Mouse (Mus musculus) hindbrain, postnatal 0 days (tissue): ENCODE results near the gene Raly. TPM values are rescaled to one million over a fixed set of nuclear protein-coding genes. Genes with fewer than 3 reads are reported as not detected.

Experiments
- ATAC-seq: fragments of 200-750 bp; cut with Nextera tagmentation; 2 replicates; pipeline ENCODE4 v1.8.0; 2017; ENCODE audit warnings: mild to moderate bottlenecking, moderate TSS enrichment, moderate library complexity
- DNase-seq: peaks from one replicate; pipeline ENCODE4 v3.0.0-alpha.2; 2015; ENCODE audit warnings: low spot score
- H3K27ac ChIP-seq: fragments of 300-500 bp; sonication (generic); 2 replicates; pipeline ENCODE4 v1.5.1; 2014; ENCODE audit warnings: mild to moderate bottlenecking
- H3K27me3 ChIP-seq: fragments of 300-500 bp; sonication (generic); 2 replicates; pipeline ENCODE4 v1.6.1; 2014; ENCODE audit warnings: low read length, mixed read lengths; ENCODE audit not compliant: insufficient read depth
- H3K36me3 ChIP-seq: fragments of 300-500 bp; sonication (generic); 2 replicates; pipeline ENCODE4 v1.6.1; 2014; ENCODE audit warnings: low read length, mixed read lengths; ENCODE audit not compliant: insufficient read depth
- H3K4me1 ChIP-seq: fragments of 300-500 bp; sonication (generic); 2 replicates; pipeline ENCODE4 v1.6.1; 2014; ENCODE audit warnings: antibody characterized with exemption, low read length, mixed read lengths; ENCODE audit not compliant: insufficient read depth
- H3K4me2 ChIP-seq: fragments of 300-500 bp; sonication (generic); 2 replicates; pipeline ENCODE4 v1.6.1; 2014; ENCODE audit warnings: low read depth, mild to moderate bottlenecking, low read length, moderate library complexity, mixed read lengths
- H3K4me3 ChIP-seq: fragments of 300-500 bp; sonication (generic); 2 replicates; pipeline ENCODE4 v1.5.1; 2014; ENCODE audit warnings: low read length
- H3K9ac ChIP-seq: fragments of 300-500 bp; sonication (generic); replicated peaks from 2 replicates; pipeline ENCODE4 v1.6.1; 2014; ENCODE audit warnings: mild to moderate bottlenecking, low read length, moderate library complexity, mixed read lengths
- H3K9me3 ChIP-seq: fragments of 300-500 bp; sonication (generic); 2 replicates; pipeline ENCODE4 v1.6.1; 2016; ENCODE audit warnings: low read length, mixed read lengths
- CTCF ChIP-seq: IDR thresholded peaks from 2 replicates; pipeline ENCODE4 v1.5.1; 2016; ENCODE audit warnings: antibody characterized with exemption, control low read depth, low read depth
- WGBS: fragments of 180-500 bp; shearing (Covaris S2); extraction: QIAGEN DNeasy Blood & Tissue Kit; methylation state at CpG from one replicate; pipeline ENCODE4 v1.1.7; 2014; 5-methylcytosine and 5-hydroxymethylcytosine counted together
- polyA plus RNA-seq: library from polyadenylated mRNA; unstranded; fragments of >200 nt; fragmentation: Nextera tagmentation; extraction: Ambion mirVana; gene quantifications from 2 replicates; pipeline ENCODE4 v1.2.1, GENCODE M21; 2015
- total RNA-seq: library from RNA; depleted of rRNA; stranded (reverse); fragments of >200 nt; gene quantifications from 2 replicates; pipeline ENCODE4 v1.2.3, GENCODE M21; 2014

Gene Raly
- total and polyA plus RNA-seq, 2 experiments from 2014 or later: 25.5 to 180 TPM

- Histone ChIP-seq H3K4me1 (peaks cover 14% of the 10 kb centered on the region; the same call in 1 of the 2 replicates), H3K4me2 (peak overlapping the region; percentile 86), H3K36me3 (no peaks in the 10 kb centered on the region), H3K9me3 (no peaks in the 10 kb centered on the region), H3K4me3 (peak overlapping the region; percentile 92), H3K27ac (peak overlapping the region; percentile 91), H3K27me3 (no peaks in the 10 kb centered on the region), H3K9ac (peak overlapping the region; percentile 56)
- under 1% methylated on average over 46 of the region's 67 CpGs for WGBS
- DNase-seq: peak; percentile 71
- no peak for TF ChIP-seq CTCF
- peak; percentile 13 for ATAC-seq
Observed at GRCm38 (mm10) chr2:154791661-154792642, 1.1 kb downstream of the Raly start.

- TF ChIP-seq CTCF: no peak
- no peak overlapping the region for H3K27ac ChIP-seq
- no peaks in the 10 kb centered on the region for H3K27me3 ChIP-seq
- no peak overlapping the region for H3K9ac ChIP-seq
- H3K4me2 ChIP-seq: no peak overlapping the region
- no peaks in the 10 kb centered on the region for H3K9me3 ChIP-seq
- H3K4me3 ChIP-seq: no peak overlapping the region
- 0 out of 2 replicates have a peak, but pooled peaks cover 5% of the 10 kb centered on the region for H3K4me1 ChIP-seq
- DNase-seq (no peak), ATAC-seq (no peak)
- H3K36me3 ChIP-seq: no peaks in the 10 kb centered on the region
- 87% methylated on average over 1 of the region's 1 CpGs for WGBS
Observed at GRCm38 (mm10) chr2:154803372-154803771, 12.5 kb downstream of the Raly start.

DNA sequence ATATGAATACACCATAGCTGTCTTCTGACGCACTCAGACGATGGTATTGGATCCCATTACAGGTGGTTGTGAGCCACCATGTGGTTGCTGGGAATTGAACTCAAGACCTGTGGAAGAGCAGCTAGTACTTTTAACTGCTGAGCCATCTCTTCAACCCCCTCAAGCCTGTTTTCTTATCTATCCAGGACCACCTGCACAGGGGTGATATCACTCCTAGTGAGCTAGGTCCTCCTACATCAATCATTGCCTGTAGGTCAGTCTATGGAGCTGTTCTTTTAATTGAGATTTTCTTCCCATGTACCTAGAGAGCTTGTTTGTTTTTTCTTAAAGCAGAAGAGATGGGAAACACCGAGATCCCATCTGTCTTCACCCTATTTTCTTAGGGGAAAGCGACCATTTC, 12.9 kb downstream of the Raly start:
- Histone ChIP-seq H3K27ac (no peak overlapping the region), H3K9me3 (no peaks in the 10 kb centered on the region), H3K9ac (no peak overlapping the region), H3K27me3 (no peaks in the 10 kb centered on the region), H3K4me3 (no peak overlapping the region), H3K4me2 (no peak overlapping the region), H3K4me1 (0 out of 2 replicates have a peak, but pooled peaks cover 5% of the 10 kb centered on the region), H3K36me3 (no peaks in the 10 kb centered on the region)
- TF ChIP-seq CTCF: no peak
- ATAC-seq: no peak
- no peak for DNase-seq
- 67% methylated on average over 4 of the region's 4 CpGs for WGBS

DNA sequence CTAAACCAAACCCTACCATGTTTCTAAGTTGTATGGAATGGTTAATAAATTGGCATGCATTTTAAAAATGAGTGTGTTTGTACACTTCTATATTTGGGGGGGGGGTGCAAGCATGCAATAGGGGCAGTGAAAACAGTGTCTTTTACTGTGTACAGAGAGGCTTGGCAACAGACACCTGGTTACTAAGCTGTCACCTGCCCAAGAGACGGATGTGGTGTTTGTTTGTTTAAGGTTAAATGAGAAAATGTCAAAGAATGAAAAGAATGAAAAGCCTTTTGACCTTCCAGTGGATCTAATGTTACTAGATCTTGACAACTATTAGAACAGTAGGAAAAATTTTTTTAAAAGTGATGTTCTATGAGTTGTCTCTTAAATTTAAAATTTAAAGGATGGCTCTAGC, 16.8 kb downstream of the Raly start:
- no peak for DNase-seq
- no peak overlapping the region for H3K9ac ChIP-seq
- 0 out of 2 replicates have a peak, but pooled peaks cover 5% of the 10 kb centered on the region for H3K4me1 ChIP-seq
- no peak for TF ChIP-seq CTCF
- no peak overlapping the region for H3K4me2 ChIP-seq
- no peaks in the 10 kb centered on the region for H3K9me3 ChIP-seq
- no peaks in the 10 kb centered on the region for H3K36me3 ChIP-seq
- no peak overlapping the region for H3K4me3 ChIP-seq
- H3K27me3 ChIP-seq: no peaks in the 10 kb centered on the region
- H3K27ac ChIP-seq: no peak overlapping the region
- 55% methylated on average over 1 of the region's 1 CpGs for WGBS
- ATAC-seq: no peak

- no peak overlapping the region for H3K4me2 ChIP-seq
- H3K27me3 ChIP-seq: no peaks in the 10 kb centered on the region
Observed at GRCm38 (mm10) chr2:154809107-154809762, 18.3 kb downstream of the Raly start.

GRCm38 (mm10) chr2:154810821-154811220, 19.9 kb downstream of the Raly start:
- H3K4me3 ChIP-seq: no peak overlapping the region
- no peak for ATAC-seq

More at GRCm38 (mm10) chr2:154809107-154809762, 18.3 kb downstream of the Raly start:
- WGBS: 85% methylated on average over 1 of the region's 1 CpGs
- Histone ChIP-seq H3K9ac (no peak overlapping the region), H3K27ac (no peak overlapping the region), H3K4me3 (no peak overlapping the region), H3K4me1 (0 out of 2 replicates have a peak, but pooled peaks cover 5% of the 10 kb centered on the region), H3K9me3 (no peaks in the 10 kb centered on the region), H3K36me3 (no peaks in the 10 kb centered on the region)
- ATAC-seq (no peak), DNase-seq (peak; percentile 27)
- TF ChIP-seq CTCF: peak; percentile 13; the same call in 1 of the 2 replicates

More at GRCm38 (mm10) chr2:154810821-154811220, 19.9 kb downstream of the Raly start:
- Histone ChIP-seq H3K27ac (no peak overlapping the region), H3K27me3 (no peaks in the 10 kb centered on the region), H3K36me3 (no peaks in the 10 kb centered on the region), H3K4me2 (no peak overlapping the region), H3K4me1 (0 out of 2 replicates have a peak, but pooled peaks cover 3% of the 10 kb centered on the region), H3K9ac (no peak overlapping the region), H3K9me3 (no peaks in the 10 kb centered on the region)
- no peak for DNase-seq
- no peak for TF ChIP-seq CTCF
- WGBS: 42% methylated on average over 1 of the region's 1 CpGs
